7 mouse cellular contexts compared by ENCODE assay signal in genomic region chr15:27665392-27665911, GRCm38 (mm10). TPM values are rescaled to one million over a fixed set of nuclear protein-coding genes. Genes with fewer than 3 reads are reported as not detected.
A peak's percentile ranks its signal among the peaks of the same experiment; 100 is the strongest.
DNase-seq lines count a peak whose midpoint lies in the region; ATAC-seq lines count a peak whose summit lies in the region.

No protein-coding gene starts in this region.

- no peak overlapping the region for H3K4me3 ChIP-seq in liver, embryonic 13.5 days (replicated peaks)
- H3K4me3 ChIP-seq in liver, embryonic 12.5 days = no peak overlapping the region
- no peak overlapping the region for H3K4me3 ChIP-seq in forebrain, embryonic 14.5 days (ENCODE audit: low read depth, low read length)
- peak overlapping the region; percentile 28 for H3K4me3 ChIP-seq in midbrain, embryonic 16.5 days (ENCODE audit: low read depth, low read length)

- H3K27ac ChIP-seq in liver, embryonic 13.5 days = 0 out of 2 replicates have a peak overlapping the region, but pooled peaks have one; percentile 7
- no peak overlapping the region for H3K27ac ChIP-seq in liver, embryonic 12.5 days
- H3K27ac ChIP-seq in forebrain, embryonic 14.5 days (ENCODE audit: low read depth, low read length) = no peak overlapping the region
- H3K27ac ChIP-seq in midbrain, embryonic 16.5 days (ENCODE audit: low read length) = no peak overlapping the region

- H3K36me3 ChIP-seq in liver, embryonic 13.5 days = no peaks in the 10 kb centered on the region
- H3K36me3 ChIP-seq in liver, embryonic 12.5 days = no peaks in the 10 kb centered on the region
- H3K36me3 ChIP-seq in forebrain, embryonic 14.5 days (ENCODE audit: control insufficient read depth, insufficient read depth, low read length) = no peaks in the 10 kb centered on the region
- H3K36me3 ChIP-seq in midbrain, embryonic 16.5 days (ENCODE audit: control insufficient read depth, insufficient read depth, low read length) = no peaks in the 10 kb centered on the region

- WGBS in liver, embryonic 13.5 days (ENCODE audit: insufficient replicate concordance) = 59% methylated on average over 21 of the region's 21 CpGs
- WGBS in liver, embryonic 12.5 days (ENCODE audit: insufficient replicate concordance) = 70% methylated on average over 21 of the region's 21 CpGs
- WGBS in forebrain, embryonic 14.5 days = 58% methylated on average over 21 of the region's 21 CpGs
- whole genome bisulfite sequencing in midbrain, embryonic 16.5 days = 35% methylated on average over 21 of the region's 21 CpGs

- no peak overlapping the region for H3K4me2 ChIP-seq in liver, embryonic 13.5 days
- no peak overlapping the region for H3K4me2 ChIP-seq in liver, embryonic 12.5 days
- peak overlapping the region; percentile 23; the same call in 1 of the 2 replicates for H3K4me2 ChIP-seq in forebrain, embryonic 14.5 days (ENCODE audit: low read length)
- H3K4me2 ChIP-seq in midbrain, embryonic 16.5 days (ENCODE audit: low read length) = peak overlapping the region; percentile 52

- DNase-seq in liver, embryonic 13.5 days = no peak
- peak; percentile 64 to 71 for DNase-seq in cerebellum, adult 18-20 months
- no peak for DNase-seq in forebrain, embryonic 14.5 days (ENCODE audit: low spot score)
- DNase-seq in kidney, adult 9 months = peak; percentile 26

- no peaks in the 10 kb centered on the region for H3K27me3 ChIP-seq in liver, embryonic 13.5 days
- H3K27me3 ChIP-seq in liver, embryonic 12.5 days (replicated peaks) = no peaks in the 10 kb centered on the region
- H3K27me3 ChIP-seq in forebrain, embryonic 14.5 days (replicated peaks; ENCODE audit: control insufficient read depth, insufficient read depth, low read length) = no peaks in the 10 kb centered on the region
- no peaks in the 10 kb centered on the region for H3K27me3 ChIP-seq in midbrain, embryonic 16.5 days (ENCODE audit: control insufficient read depth, insufficient read depth, low read depth, low read length)

- H3K9me3 ChIP-seq in liver, embryonic 13.5 days (replicated peaks) = no peaks in the 10 kb centered on the region
- H3K9me3 ChIP-seq in liver, embryonic 12.5 days (replicated peaks) = no peaks in the 10 kb centered on the region
- H3K9me3 ChIP-seq in forebrain, embryonic 14.5 days (replicated peaks; ENCODE audit: control insufficient read depth, low read length) = no peaks in the 10 kb centered on the region
- H3K9me3 ChIP-seq in midbrain, embryonic 16.5 days (replicated peaks; ENCODE audit: control insufficient read depth, low read length, poor library complexity, severe bottlenecking) = no peaks in the 10 kb centered on the region

- H3K4me1 ChIP-seq in liver, embryonic 13.5 days (replicated peaks) = peaks cover 21% of the 10 kb centered on the region
- H3K4me1 ChIP-seq in liver, embryonic 12.5 days = peaks cover 27% of the 10 kb centered on the region
- no peaks in the 10 kb centered on the region for H3K4me1 ChIP-seq in forebrain, embryonic 14.5 days (ENCODE audit: control insufficient read depth, insufficient read depth, low read length)
- H3K4me1 ChIP-seq in midbrain, embryonic 16.5 days (ENCODE audit: control insufficient read depth, insufficient read depth, low read length) = peaks cover 5% of the 10 kb centered on the region

- H3K9ac ChIP-seq in liver, embryonic 13.5 days = no peak overlapping the region
- H3K9ac ChIP-seq in liver, embryonic 12.5 days = no peak overlapping the region
- H3K9ac ChIP-seq in forebrain, embryonic 14.5 days (ENCODE audit: low read length) = no peak overlapping the region
- H3K9ac ChIP-seq in midbrain, embryonic 16.5 days (ENCODE audit: low read depth, low read length) = peak overlapping the region; percentile 39; the same call in 1 of the 2 replicates

- ATAC-seq in liver, embryonic 13.5 days (ENCODE audit: low read depth) = no peak
- no peak for ATAC-seq in liver, embryonic 12.5 days
- ATAC-seq in forebrain, embryonic 14.5 days = peak; percentile 57; the same call in 1 of the 2 replicates
- peak; percentile 16; the same call in 1 of the 2 replicates for ATAC-seq in midbrain, embryonic 16.5 days
- no peak for ATAC-seq in frontal cortex, adult (ENCODE audit: low TSS enrichment)

RNA-seq across cellular contexts. Expression of gene Otulinl, which starts 15.9 kb away (rescaled TPM):
- 8.0 and 9.1 TPM in 2 replicates for polyA plus RNA-seq in liver, embryonic 13.5 days (2015; fragmentation: Nextera tagmentation; extraction: Ambion mirVana)
- 7.6 and 8.7 TPM in 2 replicates for polyA plus RNA-seq in liver, embryonic 12.5 days (2016; fragmentation: Nextera tagmentation; extraction: Ambion mirVana)
- polyA plus RNA-seq in forebrain, embryonic 14.5 days (2014; fragmentation: Nextera tagmentation; extraction: Ambion mirVana) = 13.2 and 14.2 TPM in 2 replicates
- 12.3 and 14.6 TPM in 2 replicates for polyA plus RNA-seq in midbrain, embryonic 16.5 days (2015; fragmentation: Nextera tagmentation; extraction: Ambion mirVana)

RNA-seq across cellular contexts. Expression of gene Otulin, which starts 35.0 kb away (rescaled TPM):
- polyA plus RNA-seq in liver, embryonic 13.5 days (2015; fragmentation: Nextera tagmentation; extraction: Ambion mirVana) = 20.7 and 22.0 TPM in 2 replicates
- polyA plus RNA-seq in liver, embryonic 12.5 days (2016; fragmentation: Nextera tagmentation; extraction: Ambion mirVana) = 33.1 and 35.0 TPM in 2 replicates
- 35.0 and 36.0 TPM in 2 replicates for polyA plus RNA-seq in forebrain, embryonic 14.5 days (2014; fragmentation: Nextera tagmentation; extraction: Ambion mirVana)
- polyA plus RNA-seq in midbrain, embryonic 16.5 days (2015; fragmentation: Nextera tagmentation; extraction: Ambion mirVana) = 20.7 and 21.6 TPM in 2 replicates

Comparison
In these comparisons a context has a peak if more than half of its experiments do, and no peak if none do; other contexts are left out.
1. ATAC-seq: peak in forebrain, embryonic 14.5 days (single experiment) and midbrain, embryonic 16.5 days (single experiment); none in liver, embryonic 13.5 days (single experiment), liver, embryonic 12.5 days (single experiment) and frontal cortex, adult (single experiment).
2. DNase-seq: peak in cerebellum, adult 18-20 months (2 of 2) and kidney, adult 9 months (single experiment); none in liver, embryonic 13.5 days (single experiment) and forebrain, embryonic 14.5 days (single experiment).
3. H3K4me2 ChIP-seq: peak in forebrain, embryonic 14.5 days (single experiment) and midbrain, embryonic 16.5 days (single experiment); none in liver, embryonic 13.5 days (single experiment) and liver, embryonic 12.5 days (single experiment).